Mouse (Mus musculus) erythroblast, adult 5-6 weeks (primary cell): ENCODE data around the gene Rhbdd1. TPM values are rescaled to one million over a fixed set of nuclear protein-coding genes. Genes with fewer than 3 reads are reported as not detected.

Source experiments
- ATAC-seq: replicated peaks from 2 replicates; pipeline ENCODE4 v1.8.0; 2016; ENCODE audit warnings: moderate number of reproducible peaks, mild to moderate bottlenecking, moderate TSS enrichment, inconsistent platforms; ENCODE audit not compliant: poor library complexity, low FRiP score, severe bottlenecking
- total RNA-seq, 2 experiments: library from RNA; stranded (forward) in 1 of 2; stranded (reverse) in 1 of 2; fragments of 150-400 nt in 1 of 2; fragments of 200-764, 138-1000 nt in 1 of 2; gene quantifications; 2 replicates each; pipeline versions ENCODE4 v1.2.3 to v1.2.4; 2015 to 2017; ENCODE audit warnings: low replicate concordance in 2 of 2

Rhbdd1 gene
- total RNA-seq, 2 experiments from 2014 or later = 5.2 to 7.6 TPM

GRCm38 (mm10) chr1:82290723-82291150, 25.5 kb upstream of the Rhbdd1 start:
- ATAC-seq = no peak

- no peak for ATAC-seq
Observed at GRCm38 (mm10) chr1:82291151-82291797, 25.0 kb upstream of the Rhbdd1 start, which contains the start of gene Irs1. TSS of gene Irs1 (minus strand) at chr1:82291416.

GRCm38 (mm10) chr1:82291930-82292712, 24.1 kb upstream of the Rhbdd1 start:
- no peak for ATAC-seq

GRCm38 (mm10) chr1:82292771-82293170, 23.5 kb upstream of the Rhbdd1 start:
- no peak for ATAC-seq

GRCm38 (mm10) chr1:82294102-82294501, 22.1 kb upstream of the Rhbdd1 start:
- ATAC-seq = no peak

GRCm38 (mm10) chr1:82298586-82298985, 17.7 kb upstream of the Rhbdd1 start:
- ATAC-seq = no peak

- ATAC-seq = no peak
Observed at GRCm38 (mm10) chr1:82304483-82304882, 11.8 kb upstream of the Rhbdd1 start.

GRCm38 (mm10) chr1:82316746-82317126, 484 bp downstream of the Rhbdd1 start:
- ATAC-seq = peak; percentile 27; the same call in 1 of the 2 replicates

- ATAC-seq = no peak
Observed at GRCm38 (mm10) chr1:82320456-82320855, 4.2 kb downstream of the Rhbdd1 start.

GRCm38 (mm10) chr1:82320864-82321263, 4.6 kb downstream of the Rhbdd1 start:
- no peak for ATAC-seq

GRCm38 (mm10) chr1:82321441-82321840, 5.2 kb downstream of the Rhbdd1 start:
- ATAC-seq = no peak

- no peak for ATAC-seq
Observed at GRCm38 (mm10) chr1:82324131-82324785, 8.0 kb downstream of the Rhbdd1 start.

GRCm38 (mm10) chr1:82326120-82326519, 9.9 kb downstream of the Rhbdd1 start:
- no peak for ATAC-seq

- ATAC-seq = no peak
Observed at GRCm38 (mm10) chr1:82328033-82328775, 12.0 kb downstream of the Rhbdd1 start.

- ATAC-seq = no peak
Observed at GRCm38 (mm10) chr1:82329237-82329953, 13.1 kb downstream of the Rhbdd1 start.

GRCm38 (mm10) chr1:82329954-82330247, 13.6 kb downstream of the Rhbdd1 start:
- no peak for ATAC-seq

- no peak for ATAC-seq
Observed at GRCm38 (mm10) chr1:82334506-82334905, 18.3 kb downstream of the Rhbdd1 start.

GRCm38 (mm10) chr1:82353089-82353488, 36.8 kb downstream of the Rhbdd1 start:
- no peak for ATAC-seq

GRCm38 (mm10) chr1:82353755-82354154, 37.5 kb downstream of the Rhbdd1 start:
- ATAC-seq = no peak
